Mouse (Mus musculus): ENCODE data around the gene Fgfr2.

The Fgfr2 gene

DNA sequence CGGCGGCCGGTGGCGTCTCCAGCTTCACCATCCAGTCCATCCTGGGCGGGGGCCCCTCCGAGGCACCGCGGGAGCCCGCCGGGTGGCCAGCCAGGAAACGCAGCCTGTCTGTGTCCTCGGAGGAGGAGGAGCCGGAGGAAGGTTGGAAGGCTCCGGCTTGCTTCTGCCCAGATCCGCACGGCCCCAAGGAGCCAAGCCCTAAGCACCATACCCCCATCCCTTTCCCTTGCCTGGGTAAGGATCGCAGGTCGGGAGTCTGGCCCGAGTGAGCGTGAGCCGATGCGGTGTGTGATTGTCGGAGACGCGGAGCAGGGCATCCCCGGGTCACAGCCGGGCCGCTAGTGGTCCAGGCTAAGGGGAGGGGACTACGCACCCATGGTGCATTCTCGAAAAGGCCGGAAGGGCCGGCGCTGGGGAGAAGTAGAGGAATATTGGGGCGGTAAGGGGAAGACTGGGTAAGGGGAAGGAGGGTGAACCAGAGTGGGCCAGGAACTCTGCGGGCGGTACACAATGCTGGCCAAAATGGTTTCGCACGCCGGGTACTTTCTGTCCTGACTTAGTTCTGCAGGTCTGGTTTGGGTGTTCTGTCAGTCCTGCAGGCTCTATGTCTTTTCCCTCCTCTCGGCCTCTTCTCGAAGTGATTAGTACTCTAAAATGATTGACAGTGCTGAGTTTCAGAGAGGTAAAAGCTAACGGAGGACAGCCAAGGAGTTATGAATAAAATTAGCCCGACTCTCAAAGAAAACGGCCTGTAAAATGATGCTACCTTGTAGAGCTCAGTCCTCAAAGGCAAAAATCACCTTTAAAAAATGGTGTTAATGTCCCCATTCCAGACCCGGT lies 1568.6 kb downstream of the Fgfr2 start:
- peak; percentile 23 for DNase-seq (ENCODE audit: low read depth, low spot score)

DNA sequence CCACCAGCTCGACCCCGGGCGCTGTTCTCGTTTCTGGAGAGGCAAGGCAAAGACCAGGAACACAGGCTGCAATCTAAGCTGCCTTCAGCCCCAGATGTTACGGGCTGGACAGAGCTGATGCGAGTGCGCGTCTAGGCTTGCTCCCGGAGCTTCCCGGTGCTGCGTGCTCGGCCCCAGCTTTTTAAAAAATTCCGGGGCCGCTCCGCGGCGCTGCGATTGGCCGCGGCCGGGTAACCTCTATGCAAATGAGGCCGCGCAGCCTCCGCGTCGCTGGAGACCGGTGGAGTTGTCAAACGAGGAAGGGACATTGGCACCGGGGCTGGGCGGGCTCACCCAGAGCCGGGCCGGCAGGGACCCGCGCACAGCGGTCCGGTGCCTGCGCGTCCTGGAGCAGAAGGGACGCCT lies 1569.4 kb downstream of the Fgfr2 start:
- DNase-seq (ENCODE audit: low read depth, low spot score), result peak; percentile 59

DNA sequence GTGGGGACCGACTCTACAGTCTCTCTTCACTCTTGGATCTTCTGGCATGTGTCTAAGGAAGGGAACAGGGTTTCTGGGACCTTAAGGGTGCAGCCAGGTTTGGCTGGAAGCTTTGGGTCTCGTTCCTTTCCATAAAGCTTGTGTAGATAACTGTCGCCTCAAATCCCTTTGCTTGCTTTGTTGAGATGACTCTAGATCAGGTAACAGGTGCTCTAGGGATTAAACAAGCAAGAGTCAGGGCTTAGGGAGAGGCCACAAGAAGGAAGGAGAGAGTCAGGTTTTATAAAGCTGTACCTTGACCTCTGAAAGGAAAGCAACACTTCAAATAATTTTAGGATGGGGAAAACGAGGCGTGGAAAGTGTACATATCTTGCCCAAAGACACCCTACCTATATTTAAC lies 1570.4 kb downstream of the Fgfr2 start:
- DNase-seq (ENCODE audit: low read depth, low spot score), result no peak

- DNase-seq (ENCODE audit: low read depth, low spot score), result no peak
Observed at GRCm38 (mm10) chr7:131551931-131552741, 1571.0 kb downstream of the Fgfr2 start.

DNA sequence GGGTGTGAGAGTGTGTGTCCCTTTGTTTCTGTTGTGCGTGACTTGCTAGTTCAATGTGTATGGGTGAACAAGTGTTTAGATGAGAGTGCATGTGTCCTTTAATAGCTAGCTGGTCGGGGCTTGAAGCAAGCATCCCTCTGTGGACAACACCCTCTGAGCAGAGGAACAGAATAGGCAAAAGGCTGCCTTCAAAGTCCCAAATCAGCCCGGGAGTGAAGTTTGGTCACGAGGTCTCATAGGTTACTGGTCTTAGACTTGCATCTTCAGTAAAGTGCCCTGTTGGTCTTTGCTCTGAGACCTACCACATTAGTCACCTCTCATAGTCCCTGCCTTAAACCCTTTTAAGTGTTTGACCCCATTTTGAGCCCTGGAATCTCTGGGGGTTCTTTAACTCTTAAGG lies 1571.7 kb downstream of the Fgfr2 start:
- DNase-seq (ENCODE audit: low read depth, low spot score), result no peak

DNA sequence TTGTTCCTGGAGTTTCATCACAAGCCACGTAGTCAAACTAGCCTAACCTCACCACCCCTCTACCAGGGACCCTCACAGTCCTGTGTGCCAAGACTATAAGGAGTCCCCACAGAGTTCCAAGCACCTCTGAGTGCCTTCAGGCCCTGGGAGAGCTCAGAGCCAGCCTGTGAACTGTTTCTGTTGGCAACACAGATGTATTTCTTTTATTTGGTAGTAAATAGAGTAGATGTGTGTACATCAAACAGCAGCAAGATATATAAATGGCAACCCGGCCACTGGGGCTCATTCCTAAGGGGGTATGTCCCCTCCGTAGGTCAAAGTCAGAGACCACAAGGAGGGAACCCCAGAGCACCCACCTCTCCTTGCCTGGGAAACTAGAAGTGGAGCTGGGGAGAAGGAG lies 1574.7 kb downstream of the Fgfr2 start, which contains the start of gene Hmx2:
Gene Hmx2, plus strand, starts transcription at position 301 of the 400 bp plus-strand sequence.
- DNase-seq (ENCODE audit: low read depth, low spot score), result no peak

DNA sequence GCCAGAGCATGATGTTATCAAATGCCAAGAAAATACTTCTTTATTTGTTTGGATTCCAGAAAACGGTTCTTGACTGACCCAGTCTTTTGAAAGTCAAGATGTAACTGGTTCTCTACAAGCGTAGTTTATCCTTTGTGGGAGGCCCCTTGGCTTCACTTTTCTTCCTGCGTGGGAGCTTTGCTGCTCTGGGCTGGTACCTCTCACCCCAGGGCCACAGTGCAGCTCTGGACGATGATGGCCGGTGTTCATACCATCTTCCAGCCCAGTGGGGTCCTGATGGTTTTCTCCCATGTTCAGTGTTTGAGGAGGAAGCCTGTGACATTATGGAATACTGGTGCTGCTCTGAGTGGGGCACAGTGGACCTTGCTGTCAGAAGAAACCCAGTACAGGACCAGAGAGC lies 1575.7 kb downstream of the Fgfr2 start:
- no peak for DNase-seq (ENCODE audit: low read depth, low spot score)

GRCm38 (mm10) chr7:131546423-131546822 lies 1576.7 kb downstream of the Fgfr2 start:
- no peak for DNase-seq (ENCODE audit: low read depth, low spot score)

DNA sequence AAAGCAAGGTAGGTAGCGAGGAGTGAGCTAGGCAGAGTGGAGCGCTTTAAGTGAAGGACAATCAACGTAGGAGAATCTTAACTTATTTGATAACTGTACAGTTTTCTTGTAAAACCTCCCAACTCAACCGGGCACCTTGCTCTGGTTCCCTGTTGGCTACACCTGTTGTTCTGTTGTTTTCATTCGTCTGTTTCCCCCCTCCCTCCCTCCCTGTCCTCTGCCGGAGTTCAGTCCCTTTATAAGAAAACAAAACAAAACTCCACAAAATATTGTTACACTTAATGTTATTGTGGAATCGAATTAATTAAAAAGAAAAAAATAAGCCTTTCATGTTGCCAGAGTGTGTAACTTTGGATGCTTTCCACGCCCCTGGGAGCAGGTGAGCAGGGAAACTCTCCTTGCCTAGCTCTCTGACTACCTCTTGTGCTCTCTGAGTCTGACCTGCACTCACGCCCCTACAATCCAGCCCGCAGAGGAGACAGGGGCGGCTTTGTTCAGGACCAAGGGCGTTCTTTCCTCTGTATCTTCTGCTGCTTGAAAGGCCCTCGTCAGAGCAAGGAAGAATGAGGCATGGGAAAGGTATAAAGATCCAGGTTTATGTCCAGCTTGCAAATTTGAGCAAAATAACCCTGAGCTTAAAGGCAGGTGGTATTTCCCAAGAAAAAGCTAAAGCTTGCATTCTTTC lies 1577.3 kb downstream of the Fgfr2 start:
- DNase-seq (ENCODE audit: low read depth, low spot score), result no peak

DNA sequence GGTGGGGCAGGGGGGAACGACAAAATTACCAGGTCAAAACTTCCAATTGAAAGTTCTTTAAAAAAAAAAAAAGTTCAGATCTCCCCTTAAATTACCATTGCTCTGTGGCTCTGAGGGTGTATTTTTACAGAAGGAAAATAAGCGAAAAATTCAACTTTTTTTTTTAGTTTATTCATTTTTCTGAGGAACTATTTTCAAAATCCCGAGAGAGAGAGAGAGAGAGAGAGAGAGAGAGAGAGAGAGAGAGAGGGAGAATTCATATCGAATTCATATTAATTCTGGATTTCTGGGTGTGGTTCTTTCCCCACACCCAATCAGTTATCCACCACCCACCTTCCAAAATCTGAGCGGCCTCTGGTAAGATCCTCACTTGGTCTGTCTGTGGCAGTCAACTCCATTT lies 1578.3 kb downstream of the Fgfr2 start:
- DNase-seq (ENCODE audit: low read depth, low spot score), result no peak

DNA sequence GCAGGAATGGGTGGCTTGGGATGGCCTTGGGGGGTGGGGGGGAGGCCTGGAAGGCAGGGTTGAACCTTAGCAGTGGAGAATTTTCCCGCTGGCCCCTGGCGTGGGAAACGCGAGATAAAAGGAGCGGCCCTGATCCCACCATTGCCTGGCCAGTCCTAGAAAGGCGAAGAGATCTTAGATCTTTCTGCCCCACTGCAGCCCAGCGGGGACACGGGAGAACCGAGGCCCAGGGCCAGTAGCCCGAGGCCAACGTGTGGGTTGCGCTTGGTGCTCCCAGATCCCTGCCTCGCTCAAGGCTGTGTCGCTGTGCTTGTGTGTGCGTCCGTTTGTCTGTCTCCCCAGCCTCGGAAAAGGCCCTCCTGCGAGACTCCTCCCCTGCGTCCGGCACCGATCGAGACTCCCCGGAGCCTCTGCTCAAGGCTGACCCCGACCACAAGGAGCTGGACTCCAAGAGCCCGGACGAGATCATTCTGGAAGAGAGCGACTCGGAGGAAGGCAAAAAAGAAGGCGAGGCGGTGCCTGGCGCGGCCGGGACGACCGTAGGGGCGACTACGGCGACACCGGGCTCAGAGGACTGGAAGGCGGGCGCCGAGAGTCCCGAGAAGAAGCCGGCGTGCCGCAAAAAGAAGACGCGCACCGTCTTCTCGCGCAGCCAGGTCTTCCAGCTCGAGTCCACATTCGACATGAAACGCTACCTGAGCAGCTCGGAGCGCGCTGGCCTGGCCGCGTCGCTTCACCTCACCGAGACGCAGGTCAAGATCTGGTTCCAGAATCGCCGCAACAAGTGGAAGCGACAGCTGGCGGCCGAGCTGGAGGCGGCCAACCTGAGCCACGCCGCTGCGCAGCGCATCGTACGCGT lies 1579.3 kb downstream of the Fgfr2 start:
- DNase-seq (ENCODE audit: low read depth, low spot score), result peak; percentile 37

DNA sequence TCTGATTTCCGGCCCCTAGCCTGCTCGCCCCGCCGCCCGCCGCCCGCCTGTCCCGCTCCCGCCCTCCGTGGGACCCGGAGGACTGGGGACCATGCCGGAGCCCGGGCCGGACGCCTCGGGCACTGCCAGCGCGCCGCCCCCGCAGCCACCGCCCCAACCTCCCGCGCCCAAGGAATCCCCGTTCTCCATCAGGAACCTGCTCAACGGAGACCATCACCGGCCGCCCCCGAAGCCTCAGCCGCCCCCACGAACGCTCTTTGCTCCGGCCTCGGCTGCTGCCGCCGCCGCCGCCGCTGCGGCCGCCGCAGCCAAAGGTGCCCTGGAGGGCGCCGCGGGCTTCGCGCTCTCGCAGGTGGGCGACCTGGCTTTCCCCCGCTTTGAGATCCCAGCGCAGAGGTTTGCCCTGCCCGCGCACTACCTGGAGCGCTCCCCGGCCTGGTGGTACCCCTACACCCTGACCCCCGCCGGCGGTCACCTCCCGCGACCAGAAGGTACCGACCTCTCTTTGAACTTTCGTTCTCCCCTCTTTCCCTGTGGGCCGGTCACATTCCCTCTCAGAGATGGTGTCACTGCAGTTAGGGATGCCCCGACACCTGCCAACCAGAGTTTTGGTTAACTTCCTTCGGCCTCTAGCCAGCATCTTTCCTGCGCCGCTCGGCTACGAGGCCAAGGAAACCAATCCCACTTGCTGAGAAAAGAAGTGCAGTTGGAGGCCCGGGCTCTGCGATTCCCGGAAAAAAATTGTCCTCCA lies 1580.1 kb downstream of the Fgfr2 start:
- no peak for DNase-seq (ENCODE audit: low read depth, low spot score)

GRCm38 (mm10) chr7:131542115-131542871 lies 1580.9 kb downstream of the Fgfr2 start, which contains the start of gene Hmx3:
Gene Hmx3 (plus strand): TSS chr7:131542867.
- DNase-seq (ENCODE audit: low read depth, low spot score), result peak; percentile 41

GRCm38 (mm10) chr7:131541184-131542114 lies 1581.7 kb downstream of the Fgfr2 start:
- no peak for DNase-seq (ENCODE audit: low read depth, low spot score)

DNA sequence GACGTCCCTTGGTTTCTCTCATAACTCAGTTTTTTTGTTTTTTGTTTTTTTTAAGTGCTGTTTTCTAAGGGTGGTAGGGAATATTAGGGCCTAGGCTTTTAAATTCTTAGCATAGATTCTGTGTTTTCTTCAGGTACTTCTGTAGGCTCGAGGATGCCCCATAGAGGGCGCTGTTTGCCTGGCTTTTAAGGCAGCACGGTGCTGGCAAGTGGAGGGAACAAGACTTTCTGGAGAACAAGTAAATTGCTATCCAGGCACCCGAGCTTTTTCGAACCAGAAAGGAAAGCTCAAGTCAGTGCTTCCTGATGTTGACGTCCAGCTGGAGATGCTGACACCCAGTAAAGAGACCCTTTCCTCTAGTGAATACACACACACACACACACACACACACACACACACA lies 1583.2 kb downstream of the Fgfr2 start:
- peak; percentile 85 for DNase-seq (ENCODE audit: low read depth, low spot score)

DNA sequence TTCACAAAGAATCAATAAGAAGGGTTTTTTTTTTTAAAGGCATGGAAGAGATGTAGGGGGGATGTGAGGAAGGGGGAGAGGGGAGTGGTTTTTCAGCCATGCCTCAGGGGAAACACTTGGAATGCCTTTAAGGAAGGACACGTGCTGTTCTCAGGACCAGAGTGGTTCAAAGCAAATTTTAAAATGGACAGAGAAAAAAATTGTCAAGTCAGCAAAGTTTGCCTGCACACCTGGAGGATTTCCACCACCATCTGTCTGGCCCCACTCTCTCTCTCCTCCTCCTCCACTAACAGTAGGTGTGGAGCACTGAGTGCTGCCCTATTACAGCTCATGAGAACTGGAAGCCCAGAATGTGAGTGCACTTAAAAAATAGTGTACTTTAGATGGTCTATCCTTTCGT lies 1619.4 kb downstream of the Fgfr2 start:
- DNase-seq (ENCODE audit: low read depth, low spot score), result no peak

- DNase-seq (ENCODE audit: low read depth, low spot score), result no peak
Observed at GRCm38 (mm10) chr7:131478403-131478802, 1644.7 kb downstream of the Fgfr2 start.

GRCm38 (mm10) chr7:131477140-131477539 lies 1646.0 kb downstream of the Fgfr2 start:
- no peak for DNase-seq (ENCODE audit: low read depth, low spot score)

- DNase-seq (ENCODE audit: low read depth, low spot score), result no peak
Observed at GRCm38 (mm10) chr7:131471551-131471950, 1651.6 kb downstream of the Fgfr2 start.

All from CD4-positive, CD25-positive, alpha-beta regulatory T cell, adult 2 months (primary cell).